8 mouse cellular contexts compared by ENCODE assay signal in genomic region chr7:126949793-126950646, GRCm38 (mm10). TPM values are rescaled to one million over a fixed set of nuclear protein-coding genes. Genes with fewer than 3 reads are reported as not detected.
DNase-seq lines count a peak whose midpoint lies in the region; ATAC-seq and TF ChIP-seq lines count a peak whose summit lies in the region.

Gene Sez6l2, plus strand, starts transcription at chr7:126950563.

- peaks cover 12% of the 10 kb centered on the region for H3K4me1 ChIP-seq in G1E (ENCODE audit: insufficient read depth, low read depth, low read length)
- peaks cover 44% of the 10 kb centered on the region for H3K4me1 ChIP-seq in forebrain, embryonic 15.5 days
- no peaks in the 10 kb centered on the region for H3K4me1 ChIP-seq in lung, embryonic 14.5 days (ENCODE audit: insufficient read depth)
- H3K4me1 ChIP-seq in olfactory bulb, adult 2 months (ENCODE audit: control insufficient read depth, insufficient read depth, low read length) = peaks cover 45% of the 10 kb centered on the region

- H3K27ac ChIP-seq in forebrain, embryonic 15.5 days (replicated peaks) = peak within 1 kb of the TSS; percentile 88
- peak within 1 kb of the TSS; percentile 96 for H3K27ac ChIP-seq in layer of hippocampus, adult 2 months
- no peak within 1 kb of the TSS for H3K27ac ChIP-seq in lung, embryonic 14.5 days (ENCODE audit: low read depth)
- peak within 1 kb of the TSS; percentile 95 for H3K27ac ChIP-seq in olfactory bulb, adult 2 months (ENCODE audit: insufficient read depth, low read depth, low read length)

- peak; percentile 32 for TF ChIP-seq POLR2A in olfactory bulb, adult 2 months (IDR thresholded peaks at IDR 0.05; ENCODE audit: insufficient read depth, low read depth, low read length)

- peak within 1 kb of the TSS; percentile 71 for H3K9ac ChIP-seq in forebrain, embryonic 15.5 days (replicated peaks)
- H3K9ac ChIP-seq in lung, embryonic 14.5 days = no peak within 1 kb of the TSS

- peak; percentile 91 for DNase-seq in G1E (ENCODE audit: low spot score)
- peak; percentile 87 for DNase-seq in cerebellum, adult 11 months
- peak; percentile 67 for DNase-seq in heart, postnatal 25 days (ENCODE audit: low spot score)
- peak; percentile 77 to 91 for DNase-seq in layer of hippocampus, adult 2 months (ENCODE audit: low spot score in 2 of 2)
- DNase-seq in lung, embryonic 14.5 days = peak; percentile 97
- peak; percentile 73 to 78 for DNase-seq in thymus, adult 18-20 months

- peak within 1 kb of the TSS; percentile 68; the same call in 1 of the 2 replicates for H3K4me3 ChIP-seq in G1E (ENCODE audit: low read depth, low read length)
- peak within 1 kb of the TSS; percentile 58 for H3K4me3 ChIP-seq in forebrain, embryonic 15.5 days
- H3K4me3 ChIP-seq in layer of hippocampus, adult 2 months = peak within 1 kb of the TSS; percentile 67
- peak within 1 kb of the TSS; percentile 36 for H3K4me3 ChIP-seq in lung, embryonic 14.5 days (ENCODE audit: low read depth, low read length)
- peak within 1 kb of the TSS; percentile 81 for H3K4me3 ChIP-seq in olfactory bulb, adult 2 months (ENCODE audit: insufficient read depth, low read depth, low read length)

- TF ChIP-seq CTCF in G1E (IDR thresholded peaks at IDR 0.05; ENCODE audit: low read depth, low read length) = no peak
- 0 out of 2 replicates have a peak, but pooled peaks have one; percentile 4 for TF ChIP-seq CTCF in layer of hippocampus, adult 2 months (conservative IDR thresholded peaks at IDR 0.05)
- TF ChIP-seq CTCF in lung, embryonic 14.5 days (IDR thresholded peaks at IDR 0.05; ENCODE audit: low read depth) = no peak
- no peak for TF ChIP-seq CTCF in olfactory bulb, adult 2 months (IDR thresholded peaks at IDR 0.05; ENCODE audit: insufficient read depth, low read depth, low read length)

- intact Hi-C loops in heart, postnatal 25 days (cut with DNase I) = loop anchor here (2.0 to 5.0 kb wide), 2 partner anchors 123 to 155 kb away; no protein-coding TSS in a partner anchor

- under 1% methylated on average over 42 of the region's 42 CpGs for WGBS in forebrain, embryonic 15.5 days
- WGBS in lung, embryonic 14.5 days = under 1% methylated on average over 42 of the region's 42 CpGs
- under 1% methylated on average over 42 of the region's 42 CpGs for WGBS in olfactory bulb, adult 2 months

- peak within 1 kb of the TSS; percentile 93 for H3K4me2 ChIP-seq in forebrain, embryonic 15.5 days (replicated peaks)
- H3K4me2 ChIP-seq in lung, embryonic 14.5 days = peak within 1 kb of the TSS; percentile 89

- peaks cover 34% of the 10 kb centered on the region for H3K36me3 ChIP-seq in G1E (replicated peaks)
- H3K36me3 ChIP-seq in forebrain, embryonic 15.5 days = peaks cover 9% of the 10 kb centered on the region; the same call in 1 of the 2 replicates
- H3K36me3 ChIP-seq in lung, embryonic 14.5 days (ENCODE audit: insufficient read depth) = 0 out of 2 replicates have a peak, but pooled peaks cover 4% of the 10 kb centered on the region

- no peaks in the 10 kb centered on the region for H3K9me3 ChIP-seq in G1E (replicated peaks)
- no peaks in the 10 kb centered on the region for H3K9me3 ChIP-seq in forebrain, embryonic 15.5 days
- no peaks in the 10 kb centered on the region for H3K9me3 ChIP-seq in lung, embryonic 14.5 days (ENCODE audit: low read depth, low read length)

- peak; percentile 57 for ATAC-seq in G1E (ENCODE audit: extremely low read depth, insufficient number of reproducible peaks, low FRiP score, poor library complexity, severe bottlenecking)
- peak; percentile 82 for ATAC-seq in forebrain, embryonic 15.5 days (replicated peaks)
- peak; percentile 91 for ATAC-seq in lung, embryonic 14.5 days (ENCODE audit: insufficient read depth)

- H3K27me3 ChIP-seq in G1E (ENCODE audit: insufficient read depth, low read length) = peaks cover 23% of the 10 kb centered on the region
- no peaks in the 10 kb centered on the region for H3K27me3 ChIP-seq in forebrain, embryonic 15.5 days
- H3K27me3 ChIP-seq in lung, embryonic 14.5 days (ENCODE audit: insufficient read depth, low read length) = peaks cover 33% of the 10 kb centered on the region

RNA-seq across cellular contexts. Expression of gene Sez6l2, which starts in this region (rescaled TPM):
- total RNA-seq in G1E (2014; fragmentation: Nextera tagmentation) (4.2 and 8.0 TPM in 2 replicates), G1E (2017) (0.22 and 0.46 TPM in 2 replicates)
- 0.32 and 0.34 TPM in 2 replicates for polyA plus RNA-seq in G1E (2012)
- 25.5 and 32.0 TPM in 2 replicates for polyA plus RNA-seq in forebrain, embryonic 15.5 days (2015; fragmentation: Nextera tagmentation; extraction: Ambion mirVana)
- 10 to 100 TPM in 1 of 2 experiments, 1 to 10 TPM in 1; 8.3 to 11.4 TPM for total RNA-seq in heart, postnatal 25 days (2021)
- 100 to 1,000 TPM; 439 to 458 TPM for total RNA-seq in layer of hippocampus, adult 2 months (2021)
- polyA plus RNA-seq in lung, embryonic 14.5 days (2014; fragmentation: Nextera tagmentation; extraction: Ambion mirVana) = 0.68 and 1.1 TPM in 2 replicates
- polyA plus RNA-seq in olfactory bulb, adult 2 months (2012; ENCODE audit: insufficient read depth, insufficient read length, low replicate concordance, missing spikeins) = not detected in 2 replicates

Comparison
In these comparisons a context has a peak if more than half of its experiments do, and no peak if none do; other contexts are left out.
1. RNA of gene Sez6l2 (total RNA-seq): 439 to 458 TPM in layer of hippocampus, adult 2 months; 8.3 to 11.4 TPM in heart, postnatal 25 days and 0.22 to 8.0 TPM in G1E; every median in the first group is over 10 times any median in the second.
2. Peak in every context shown above with its lines, with median percentiles within 50 percentile points of each other: ATAC-seq, DNase-seq and H3K4me3 ChIP-seq.